Mouse (Mus musculus) heart, adult 2 months (tissue): ENCODE measurements at regions not wholly inside any gene's neighbourhood (a gene's known extent, or its start where the extent isn't known, plus 50 kb on each side); places are given as distances from the start of the nearest gene placed in this dataset.

Source experiments
- CTCF ChIP-seq: fragments of 200-600 bp; IDR thresholded peaks from 2 replicates; pipeline ENCODE4 v1.8.1; 2022; ENCODE audit warnings: antibody characterized with exemption, mild to moderate bottlenecking, moderate library complexity
- EP300 ChIP-seq: fragments of 200-500 bp; IDR thresholded peaks from 2 replicates; pipeline ENCODE4 v1.6.1; 2011; ENCODE audit warnings: low read depth, low read length, control low read depth; ENCODE audit not compliant: insufficient read depth
- POLR2A ChIP-seq: fragments of 200-500 bp; IDR thresholded peaks from 2 replicates; pipeline ENCODE4 v1.6.1; 2011; ENCODE audit warnings: mild to moderate bottlenecking, low read depth, low read length, control low read depth; ENCODE audit not compliant: insufficient read depth

GRCm38 (mm10) chr1:119278528-119279201, 143.4 kb downstream of the Inhbb start:
- TF ChIP-seq POLR2A (no peak), CTCF (no peak), EP300 (no peak)
